Mouse (Mus musculus) ES-E14 (cell line): ENCODE results near the gene Lrrn4cl. TPM values are rescaled to one million over a fixed set of nuclear protein-coding genes. Genes with fewer than 3 reads are reported as not detected.

Experiments
- DNase-seq: peaks from one replicate; pipeline ENCODE4 v3.0.0-alpha.2; 2013; ENCODE audit warnings: low read depth, low spot score
- H3K27ac ChIP-seq: 2 replicates; pipeline ENCODE4 v1.5.1; 2012; ENCODE audit warnings: low read depth, mild to moderate bottlenecking, low read length, moderate library complexity, mixed read lengths; ENCODE audit not compliant: poor library complexity, insufficient read depth, severe bottlenecking
- H3K36me3 ChIP-seq: 2 replicates; pipeline ENCODE4 v1.6.1; 2012; ENCODE audit warnings: mild to moderate bottlenecking, low read length, moderate library complexity, mixed read lengths; ENCODE audit not compliant: control insufficient read depth, poor library complexity, insufficient read depth, severe bottlenecking
- H3K4me1 ChIP-seq, 2 experiments: fragments of 150-350 bp in 1 of 2; sonication (generic) in 1 of 2; 2 replicates each; pipeline ENCODE4 v1.6.1; 2012; ENCODE audit warnings: low read length in 2 of 2, mild to moderate bottlenecking in 1 of 2, mixed read lengths in 1 of 2; ENCODE audit not compliant: control insufficient read depth in 2 of 2, insufficient read depth in 2 of 2, poor library complexity in 1 of 2
- H3K4me3 ChIP-seq, 2 experiments: fragments of 150-350 bp in 1 of 2; sonication (generic) in 1 of 2; 2 replicates each; pipeline ENCODE4 v1.5.1; 2012; ENCODE audit warnings: low read length in 2 of 2, low read depth in 1 of 2, mild to moderate bottlenecking in 1 of 2, mixed read lengths in 1 of 2; ENCODE audit not compliant: insufficient read depth in 1 of 2, poor library complexity in 1 of 2, severe bottlenecking in 1 of 2
- H3K9ac ChIP-seq: 2 replicates; pipeline ENCODE4 v1.6.1; 2012; ENCODE audit warnings: low read depth, mild to moderate bottlenecking, low read length, mixed read lengths; ENCODE audit not compliant: poor library complexity, insufficient read depth, severe bottlenecking
- H3K9me3 ChIP-seq: fragments of 150-350 bp; sonication (generic); 2 replicates; pipeline ENCODE4 v1.6.1; 2012; ENCODE audit warnings: low read depth, mild to moderate bottlenecking, low read length; ENCODE audit not compliant: control insufficient read depth, insufficient read depth
- CHD2 ChIP-seq: IDR thresholded peaks from 2 replicates; pipeline ENCODE4 v1.6.1; 2014; ENCODE audit warnings: mild to moderate bottlenecking, low read depth, low read length, inconsistent platforms
- HCFC1 ChIP-seq: IDR thresholded peaks from 2 replicates; pipeline ENCODE4 v1.6.1; 2012; ENCODE audit warnings: low read length, inconsistent platforms, borderline replicate concordance; ENCODE audit not compliant: insufficient read depth
- MAFK ChIP-seq: IDR thresholded peaks from 2 replicates; pipeline ENCODE4 v1.6.1; 2014; ENCODE audit warnings: mild to moderate bottlenecking, low read depth, low read length, inconsistent platforms; ENCODE audit not compliant: insufficient read depth
- ZC3H11A ChIP-seq: IDR thresholded peaks from 2 replicates; pipeline ENCODE4 v1.6.1; 2012; ENCODE audit warnings: low read depth, mild to moderate bottlenecking, inconsistent platforms, low read length, borderline replicate concordance
- ZNF384 ChIP-seq: IDR thresholded peaks from 2 replicates; pipeline ENCODE4 v1.6.1; 2012; ENCODE audit warnings: low read depth, low read length, inconsistent platforms
- in situ Hi-C, 2 experiments: fragments of 600-800 bp; cut with MboI; formaldehyde crosslinking; loops; one replicate each; pipeline ENCODE4 v1.15.1; 2025; ENCODE audit warnings: low sequenced_read_pairs in 2 of 2, inconsistent platforms in 1 of 2; ENCODE audit not compliant: unreplicated experiment in 2 of 2
- total RNA-seq: library from RNA; depleted of rRNA; stranded (reverse); fragments of 300-350 nt; gene quantifications from 2 replicates; pipeline ENCODE4 v1.2.3, GENCODE M21; 2012

Lrrn4cl gene
- total RNA-seq, 1 experiment, result 1.3 TPM

- DNase-seq, result no peak
- Histone ChIP-seq H3K4me3 (no peak within 1 kb of the TSS), H3K9me3 (no peaks in the 10 kb centered on the region), H3K4me1 (peaks cover 0 to 3% of the 10 kb centered on the region in 2 experiments; a peak in 1 of 4 replicates), H3K27ac (no peak within 1 kb of the TSS), H3K36me3 (peaks cover 4% of the 10 kb centered on the region), H3K9ac (no peak within 1 kb of the TSS)
- TF ChIP-seq HCFC1 (no peak), ZC3H11A (no peak), ZNF384 (no peak), CHD2 (no peak), MAFK (no peak)
- in situ Hi-C loops, result no loop called here
Observed at GRCm38 (mm10) chr19:8883616-8884015, 33.0 kb downstream of the Lrrn4cl start, which contains the start of the genes Lbhd1 and Gm49403. Gene Lbhd1, plus strand, starts transcription at chr19:8883732. Gene Gm49403, plus strand, starts transcription at chr19:8883930.

- peak overlapping the region; percentile 88; the same call in 1 of the 2 replicates for H3K27ac ChIP-seq
Observed at GRCm38 (mm10) chr19:8886916-8887584, 36.5 kb downstream of the Lrrn4cl start.

GRCm38 (mm10) chr19:8887585-8888463, 37.3 kb downstream of the Lrrn4cl start:
- TF ChIP-seq ZNF384 (0 out of 2 replicates have a peak, but pooled peaks have one; percentile 3), CHD2 (no peak), ZC3H11A (no peak)
- in situ Hi-C loops, result no loop called here
- peak overlapping the region; percentile 88 for H3K27ac ChIP-seq
- H3K4me3 ChIP-seq, result peak overlapping the region; percentile 81 to 87
- peaks cover 20% of the 10 kb centered on the region for H3K36me3 ChIP-seq
- peak overlapping the region; percentile 97 for H3K9ac ChIP-seq
- no peak for DNase-seq
- no peaks in the 10 kb centered on the region for H3K9me3 ChIP-seq
- H3K4me1 ChIP-seq, result peaks cover 0 to 3% of the 10 kb centered on the region in 2 experiments; a peak in 1 of 4 replicates

More at GRCm38 (mm10) chr19:8886916-8887584, 36.5 kb downstream of the Lrrn4cl start:
- peaks cover 20% of the 10 kb centered on the region for H3K36me3 ChIP-seq
- in situ Hi-C loops, result no loop called here
- peak overlapping the region; percentile 97; the same call in 1 of the 2 replicates for H3K9ac ChIP-seq
- TF ChIP-seq ZNF384 (no peak), MAFK (no peak), CHD2 (no peak), HCFC1 (no peak), ZC3H11A (no peak)
- DNase-seq, result no peak
- H3K4me1 ChIP-seq, result peaks cover 0 to 3% of the 10 kb centered on the region in 2 experiments; a peak in 1 of 4 replicates
- no peaks in the 10 kb centered on the region for H3K9me3 ChIP-seq
- peak overlapping the region; percentile 81 to 87; a peak in 3 of 4 replicates for H3K4me3 ChIP-seq

- DNase-seq, result peak; percentile 96
- Histone ChIP-seq H3K4me3 (peak within 1 kb of the TSS; percentile 81 to 87), H3K36me3 (peaks cover 20% of the 10 kb centered on the region), H3K4me1 (peaks cover 0 to 3% of the 10 kb centered on the region in 2 experiments; a peak in 1 of 4 replicates), H3K9me3 (no peaks in the 10 kb centered on the region), H3K27ac (peak within 1 kb of the TSS; percentile 88), H3K9ac (peak within 1 kb of the TSS; percentile 97)
- no peak for TF ChIP-seq CHD2
- TF ChIP-seq ZC3H11A, result no peak
- no peak for TF ChIP-seq MAFK
- 0 out of 2 replicates have a peak, but pooled peaks have one; percentile 2 for TF ChIP-seq ZNF384
- TF ChIP-seq HCFC1, result peak; percentile 32; the same call in 1 of the 2 replicates
- in situ Hi-C loops, result no loop called here
Observed at GRCm38 (mm10) chr19:8888511-8889385, 38.2 kb downstream of the Lrrn4cl start, which contains the start of the genes 1810009A15Rik and Gm49416. Gene 1810009A15Rik, plus strand, starts transcription at chr19:8888853. Gene Gm49416, plus strand, starts transcription at chr19:8888926.
